Mouse (Mus musculus) cortical plate, adult 2 months (tissue): ENCODE measurements around the gene Trir.
A peak's percentile ranks its signal among the peaks of the same experiment; 100 is the strongest.

Source experiments
- CTCF ChIP-seq: fragments of 200-500 bp; IDR thresholded peaks from 2 replicates; pipeline ENCODE4 v1.5.1; 2011; ENCODE audit warnings: mild to moderate bottlenecking, control low read depth, low read length; ENCODE audit not compliant: insufficient read depth; ENCODE audit errors: extremely low read depth
- POLR2A ChIP-seq: fragments of 200-500 bp; IDR thresholded peaks from 2 replicates; pipeline ENCODE4 v1.6.1; 2011; ENCODE audit warnings: mild to moderate bottlenecking, low read length, control low read depth; ENCODE audit not compliant: insufficient read depth; ENCODE audit errors: extremely low read depth

- TF ChIP-seq CTCF = no peak
- peak; percentile 67; the same call in 1 of the 2 replicates for TF ChIP-seq POLR2A
Measured at GRCm38 (mm10) chr8:85025098-85025932, 1.3 kb upstream of the Trir start, which contains the start of gene Asna1.
